Mouse (Mus musculus) erythroblast, embryonic 14.5 days (primary cell): ENCODE data around the gene Arsb. TPM values are rescaled to one million over a fixed set of nuclear protein-coding genes. Genes with fewer than 3 reads are reported as not detected.

Source experiments
- H3K27me3 ChIP-seq: 2 replicates; pipeline ENCODE4 v1.6.1; 2012; ENCODE audit warnings: inconsistent platforms; ENCODE audit not compliant: control insufficient read depth
- H3K36me3 ChIP-seq: 2 replicates; pipeline ENCODE4 v1.6.1; 2012; ENCODE audit warnings: mild to moderate bottlenecking, inconsistent platforms; ENCODE audit not compliant: control insufficient read depth
- H3K4me1 ChIP-seq: 2 replicates; pipeline ENCODE4 v1.6.1; 2012; ENCODE audit warnings: inconsistent platforms; ENCODE audit not compliant: control insufficient read depth
- H3K4me3 ChIP-seq: replicated peaks from 2 replicates; pipeline ENCODE3; 2012; ENCODE audit warnings: moderate library complexity, mild to moderate bottlenecking, inconsistent platforms
- H3K9me3 ChIP-seq: 2 replicates; pipeline ENCODE4 v1.6.1; 2012; ENCODE audit warnings: low read length, inconsistent platforms, mixed read lengths; ENCODE audit not compliant: control insufficient read depth
- GATA1 ChIP-seq: IDR thresholded peaks from 2 replicates; pipeline ENCODE4 v1.6.1; 2012; ENCODE audit warnings: low read length, inconsistent platforms, mixed read lengths
- TAL1 ChIP-seq: IDR thresholded peaks from 3 replicates; pipeline ENCODE4 v1.6.1; 2012; ENCODE audit warnings: low read length, inconsistent platforms, mixed read lengths
- polyA plus RNA-seq: library from polyadenylated mRNA; stranded (reverse); fragments of >175 nt; gene quantifications from 2 replicates; pipeline ENCODE4 v1.2.3, GENCODE M21; 2012

Arsb gene
- polyA plus RNA-seq, 1 experiment, result 0.05 TPM

- TF ChIP-seq TAL1 (no peak), GATA1 (no peak)
Observed at GRCm38 (mm10) chr13:93849751-93850355, 78.4 kb downstream of the Arsb start.

GRCm38 (mm10) chr13:93850674-93851073 lies 79.2 kb downstream of the Arsb start:
- Histone ChIP-seq H3K4me3 (no peak overlapping the region), H3K36me3 (no peaks in the 10 kb centered on the region), H3K4me1 (no peaks in the 10 kb centered on the region), H3K27me3 (no peaks in the 10 kb centered on the region), H3K9me3 (no peaks in the 10 kb centered on the region)
- TF ChIP-seq TAL1 (no peak), GATA1 (no peak)

More at GRCm38 (mm10) chr13:93849751-93850355, 78.4 kb downstream of the Arsb start:
- H3K36me3 ChIP-seq, result no peaks in the 10 kb centered on the region
- no peaks in the 10 kb centered on the region for H3K9me3 ChIP-seq
- no peaks in the 10 kb centered on the region for H3K27me3 ChIP-seq
- H3K4me3 ChIP-seq, result no peak overlapping the region
- no peaks in the 10 kb centered on the region for H3K4me1 ChIP-seq

- Histone ChIP-seq H3K9me3 (no peaks in the 10 kb centered on the region), H3K36me3 (no peaks in the 10 kb centered on the region), H3K27me3 (no peaks in the 10 kb centered on the region), H3K4me1 (no peaks in the 10 kb centered on the region), H3K4me3 (no peak overlapping the region)
- TF ChIP-seq GATA1 (no peak), TAL1 (no peak)
Observed at GRCm38 (mm10) chr13:93852419-93853138, 81.1 kb downstream of the Arsb start.

GRCm38 (mm10) chr13:93853767-93854166 lies 82.3 kb downstream of the Arsb start:
- no peak for TF ChIP-seq GATA1
- TF ChIP-seq TAL1, result no peak
- Histone ChIP-seq H3K27me3 (no peaks in the 10 kb centered on the region), H3K4me1 (no peaks in the 10 kb centered on the region), H3K9me3 (no peaks in the 10 kb centered on the region), H3K36me3 (no peaks in the 10 kb centered on the region), H3K4me3 (no peak overlapping the region)

GRCm38 (mm10) chr13:93854325-93854724 lies 82.9 kb downstream of the Arsb start:
- no peaks in the 10 kb centered on the region for H3K36me3 ChIP-seq
- no peaks in the 10 kb centered on the region for H3K9me3 ChIP-seq
- TF ChIP-seq TAL1 (no peak), GATA1 (no peak)
- H3K4me1 ChIP-seq, result no peaks in the 10 kb centered on the region
- no peak overlapping the region for H3K4me3 ChIP-seq
- H3K27me3 ChIP-seq, result no peaks in the 10 kb centered on the region

- TF ChIP-seq TAL1 (no peak), GATA1 (no peak)
- no peaks in the 10 kb centered on the region for H3K36me3 ChIP-seq
- H3K9me3 ChIP-seq, result no peaks in the 10 kb centered on the region
- H3K27me3 ChIP-seq, result no peaks in the 10 kb centered on the region
- H3K4me1 ChIP-seq, result no peaks in the 10 kb centered on the region
- H3K4me3 ChIP-seq, result no peak overlapping the region
Observed at GRCm38 (mm10) chr13:93854966-93855562, 83.6 kb downstream of the Arsb start.

GRCm38 (mm10) chr13:93855701-93856183 lies 84.3 kb downstream of the Arsb start:
- no peaks in the 10 kb centered on the region for H3K27me3 ChIP-seq
- no peak for TF ChIP-seq TAL1
- TF ChIP-seq GATA1, result no peak
- H3K36me3 ChIP-seq, result no peaks in the 10 kb centered on the region
- H3K4me1 ChIP-seq, result no peaks in the 10 kb centered on the region
- H3K4me3 ChIP-seq, result no peak overlapping the region
- H3K9me3 ChIP-seq, result no peaks in the 10 kb centered on the region

GRCm38 (mm10) chr13:93861211-93861610 lies 89.8 kb downstream of the Arsb start:
- Histone ChIP-seq H3K36me3 (no peaks in the 10 kb centered on the region), H3K27me3 (no peaks in the 10 kb centered on the region), H3K4me1 (no peaks in the 10 kb centered on the region), H3K4me3 (no peak overlapping the region), H3K9me3 (no peaks in the 10 kb centered on the region)
- TF ChIP-seq GATA1 (no peak), TAL1 (no peak)

GRCm38 (mm10) chr13:93864066-93864740 lies 92.8 kb downstream of the Arsb start:
- Histone ChIP-seq H3K36me3 (no peaks in the 10 kb centered on the region), H3K4me1 (no peaks in the 10 kb centered on the region), H3K9me3 (no peaks in the 10 kb centered on the region; the same call in 1 of the 2 replicates), H3K4me3 (no peak overlapping the region), H3K27me3 (no peaks in the 10 kb centered on the region)
- no peak for TF ChIP-seq TAL1
- no peak for TF ChIP-seq GATA1
